In the genomic region with DNA sequence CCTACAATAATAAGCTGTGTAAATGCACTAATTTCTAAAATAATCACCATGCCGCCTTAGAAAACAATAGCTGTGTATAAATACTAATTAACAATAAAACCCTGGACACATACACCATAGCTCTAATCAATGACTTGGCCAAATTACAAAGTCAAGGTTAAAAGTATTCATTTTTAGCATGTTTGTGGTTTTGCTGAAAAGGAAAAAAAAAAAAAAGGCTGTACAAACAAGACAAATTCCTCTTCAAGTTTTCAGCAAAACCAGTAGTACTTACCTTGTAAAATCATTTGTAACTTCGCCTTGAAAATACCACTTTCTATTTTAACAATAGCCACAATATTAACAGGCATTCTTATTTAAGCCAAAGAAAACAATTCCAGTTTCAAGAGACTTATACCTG, we compare ENCODE assay signal across 16 mouse cellular contexts. TPM values are rescaled to one million over a fixed set of nuclear protein-coding genes. Genes with fewer than 3 reads are reported as not detected.
DNase-seq lines count a peak whose midpoint lies in the region; ATAC-seq and TF ChIP-seq lines count a peak whose summit lies in the region.
"Had no signal": no experiment of that assay in that cellular context is flagged by ENCODE, and none has a peak within 500 bp of the region (broad histone marks: within the 10 kb centered on the region; RNA-seq: fewer than 3 reads in every experiment).

No protein-coding gene starts in this region.

- peak overlapping the region; percentile 79; the same call in 1 of the 2 replicates for H3K4me2 ChIP-seq in intestine, postnatal 0 days (replicated peaks; ENCODE audit: low read depth)
- no peak overlapping the region for H3K4me2 ChIP-seq in intestine, embryonic 15.5 days (replicated peaks)
- peak overlapping the region; percentile 39; the same call in 1 of the 2 replicates for H3K4me2 ChIP-seq in liver, embryonic 12.5 days
- H3K4me2 ChIP-seq: forebrain, embryonic 12.5 days; heart, embryonic 12.5 days had no signal

- H3K9me3 ChIP-seq in intestine, postnatal 0 days (ENCODE audit: control insufficient read depth): no peaks in the 10 kb centered on the region
- no peaks in the 10 kb centered on the region for H3K9me3 ChIP-seq in intestine, embryonic 15.5 days
- H3K9me3 ChIP-seq in E14TG2a.4 (ENCODE audit: low read length): no peaks in the 10 kb centered on the region
- H3K9me3 ChIP-seq in liver, embryonic 12.5 days (replicated peaks): no peaks in the 10 kb centered on the region
- H3K9me3 ChIP-seq: embryonic facial prominence, embryonic 15.5 days; forebrain, embryonic 12.5 days; heart, embryonic 12.5 days; liver, embryonic 13.5 days; midbrain, embryonic 13.5 days had no signal

- ATAC-seq in intestine, postnatal 0 days: no peak
- no peak for ATAC-seq in intestine, embryonic 15.5 days
- ATAC-seq in liver, embryonic 12.5 days: no peak
- ATAC-seq: inflammation-experienced regulatory T-cells, adult 6 months; midbrain, embryonic 13.5 days had no signal

- peaks cover 5% of the 10 kb centered on the region; the same call in 1 of the 2 replicates for H3K4me1 ChIP-seq in intestine, postnatal 0 days (replicated peaks; ENCODE audit: control insufficient read depth, insufficient read depth, low read length)
- H3K4me1 ChIP-seq in intestine, embryonic 15.5 days (replicated peaks): 0 out of 2 replicates have a peak, but pooled peaks cover 4% of the 10 kb centered on the region
- peaks cover 76% of the 10 kb centered on the region for H3K4me1 ChIP-seq in E14TG2a.4 (replicated peaks; ENCODE audit: low read depth, low read length)
- peaks cover 44% of the 10 kb centered on the region for H3K4me1 ChIP-seq in liver, embryonic 12.5 days

- no peaks in the 10 kb centered on the region for H3K36me3 ChIP-seq in intestine, postnatal 0 days (ENCODE audit: control insufficient read depth, insufficient read depth)
- H3K36me3 ChIP-seq in intestine, embryonic 15.5 days: no peaks in the 10 kb centered on the region
- peaks cover 54% of the 10 kb centered on the region for H3K36me3 ChIP-seq in E14TG2a.4 (ENCODE audit: insufficient read depth, low read length)
- H3K36me3 ChIP-seq in liver, embryonic 12.5 days: peaks cover 34% of the 10 kb centered on the region
- H3K36me3 ChIP-seq: embryonic facial prominence, embryonic 15.5 days; forebrain, embryonic 12.5 days; heart, embryonic 12.5 days; midbrain, embryonic 13.5 days had no signal

- no peak for TF ChIP-seq CTCF in intestine, postnatal 0 days (IDR thresholded peaks at IDR 0.05; ENCODE audit: low read depth)
- TF ChIP-seq CTCF in E14TG2a.4 (conservative IDR thresholded peaks at IDR 0.05; ENCODE audit: low read length): no peak

- H3K27me3 ChIP-seq in intestine, postnatal 0 days (replicated peaks; ENCODE audit: control insufficient read depth, insufficient read depth, low read length): no peaks in the 10 kb centered on the region
- H3K27me3 ChIP-seq in intestine, embryonic 15.5 days (replicated peaks): no peaks in the 10 kb centered on the region
- no peaks in the 10 kb centered on the region for H3K27me3 ChIP-seq in E14TG2a.4 (ENCODE audit: insufficient read depth, low read length)
- H3K27me3 ChIP-seq in liver, embryonic 12.5 days (replicated peaks): no peaks in the 10 kb centered on the region
- H3K27me3 ChIP-seq: embryonic facial prominence, embryonic 15.5 days; forebrain, embryonic 12.5 days; heart, embryonic 12.5 days; liver, embryonic 13.5 days; midbrain, embryonic 13.5 days had no signal

- H3K4me3 ChIP-seq in intestine, postnatal 0 days (ENCODE audit: low read depth, low read length): no peak overlapping the region
- no peak overlapping the region for H3K4me3 ChIP-seq in intestine, embryonic 15.5 days (replicated peaks)
- H3K4me3 ChIP-seq in E14TG2a.4 (replicated peaks; ENCODE audit: low read length): peak overlapping the region; percentile 99
- peak overlapping the region; percentile 17; the same call in 1 of the 2 replicates for H3K4me3 ChIP-seq in liver, embryonic 12.5 days
- H3K4me3 ChIP-seq: embryonic facial prominence, embryonic 15.5 days; forebrain, embryonic 12.5 days; heart, embryonic 12.5 days; midbrain, embryonic 13.5 days had no signal

- peak; percentile 6 for DNase-seq in CD4-positive helper T cell, adult 2 months (ENCODE audit: low read depth, low spot score)
- DNase-seq in c-Kit-positive CD71-positive TER-119-positive erythroid progenitor cells, embryonic 14.5 days (ENCODE audit: low spot score): no peak
- DNase-seq in urinary bladder, postnatal 25 days (ENCODE audit: low spot score): no peak
- DNase-seq: adrenal gland, postnatal 25 days; cerebellum, adult 9-10 months; liver, embryonic 13.5 days; lung, postnatal 4 days had no signal

- H3K27ac ChIP-seq in intestine, postnatal 0 days (ENCODE audit: low read depth, low read length): no peak overlapping the region
- no peak overlapping the region for H3K27ac ChIP-seq in intestine, embryonic 15.5 days
- no peak overlapping the region for H3K27ac ChIP-seq in liver, embryonic 12.5 days
- H3K27ac ChIP-seq: embryonic facial prominence, embryonic 15.5 days; forebrain, embryonic 12.5 days; liver, embryonic 13.5 days; midbrain, embryonic 13.5 days had no signal

- H3K9ac ChIP-seq in intestine, postnatal 0 days (ENCODE audit: low read depth, low read length): no peak overlapping the region
- no peak overlapping the region for H3K9ac ChIP-seq in intestine, embryonic 15.5 days
- no peak overlapping the region for H3K9ac ChIP-seq in liver, embryonic 12.5 days
- H3K9ac ChIP-seq: embryonic facial prominence, embryonic 15.5 days; forebrain, embryonic 12.5 days; heart, embryonic 12.5 days; liver, embryonic 13.5 days; midbrain, embryonic 13.5 days had no signal

- 66% methylated on average over 2 of the region's 2 CpGs for WGBS in intestine, postnatal 0 days
- 80% methylated on average over 2 of the region's 2 CpGs for WGBS in intestine, embryonic 15.5 days
- WGBS in liver, embryonic 12.5 days (ENCODE audit: insufficient replicate concordance): 68% methylated on average over 2 of the region's 2 CpGs

RNA-seq across cellular contexts. Expression of a gene that starts 4.2 kb away (rescaled TPM):
- 132 and 134 TPM in 2 replicates for polyA plus RNA-seq in intestine, postnatal 0 days (2015; fragmentation: Nextera tagmentation; extraction: Ambion mirVana)
- polyA plus RNA-seq in intestine, embryonic 15.5 days (2015; fragmentation: Nextera tagmentation; extraction: Ambion mirVana): 304 and 336 TPM in 2 replicates
- 239 and 249 TPM in 2 replicates for polyA plus RNA-seq in liver, embryonic 12.5 days (2016; fragmentation: Nextera tagmentation; extraction: Ambion mirVana)

Comparison
In these comparisons a context has a peak if more than half of its experiments do, and no peak if none do; other contexts are left out.
1. H3K4me3 ChIP-seq: peak in E14TG2a.4 (single experiment) and liver, embryonic 12.5 days (single experiment); none in intestine, postnatal 0 days (single experiment) and intestine, embryonic 15.5 days (single experiment).